Mouse (Mus musculus) cerebellum, adult 11 months (tissue): ENCODE data around the gene Bmpr1b.

Experiments
- DNase-seq: peaks from one replicate; pipeline ENCODE4 v3.0.0; 2022

Bmpr1b gene

GRCm38 (mm10) chr3:142106227-142106626 lies 63.0 kb downstream of the Bmpr1b start:
- DNase-seq, result no peak

- no peak for DNase-seq
Observed at GRCm38 (mm10) chr3:142104027-142104805, 65.0 kb downstream of the Bmpr1b start.

- no peak for DNase-seq
Observed at GRCm38 (mm10) chr3:142103622-142104021, 65.6 kb downstream of the Bmpr1b start.

GRCm38 (mm10) chr3:142099151-142099550 lies 70.1 kb downstream of the Bmpr1b start:
- no peak for DNase-seq

- DNase-seq, result no peak
Observed at GRCm38 (mm10) chr3:142094049-142094448, 75.2 kb downstream of the Bmpr1b start.

GRCm38 (mm10) chr3:142089684-142090083 lies 79.5 kb downstream of the Bmpr1b start:
- no peak for DNase-seq

GRCm38 (mm10) chr3:142085938-142086337 lies 83.3 kb downstream of the Bmpr1b start:
- DNase-seq, result no peak

- DNase-seq, result no peak
Observed at GRCm38 (mm10) chr3:142084091-142084490, 85.1 kb downstream of the Bmpr1b start.

- no peak for DNase-seq
Observed at GRCm38 (mm10) chr3:142077723-142078302, 91.4 kb downstream of the Bmpr1b start.

- DNase-seq, result no peak
Observed at GRCm38 (mm10) chr3:142071601-142072000, 97.6 kb downstream of the Bmpr1b start.

- DNase-seq, result no peak
Observed at GRCm38 (mm10) chr3:142066792-142067346, 102.4 kb downstream of the Bmpr1b start.

- DNase-seq, result no peak
Observed at GRCm38 (mm10) chr3:142065111-142065510, 104.1 kb downstream of the Bmpr1b start.

- no peak for DNase-seq
Observed at GRCm38 (mm10) chr3:142063536-142064226, 105.5 kb downstream of the Bmpr1b start.

- no peak for DNase-seq
Observed at GRCm38 (mm10) chr3:142061267-142061666, 108.0 kb downstream of the Bmpr1b start.

GRCm38 (mm10) chr3:142059890-142060289 lies 109.3 kb downstream of the Bmpr1b start:
- DNase-seq, result no peak

- no peak for DNase-seq
Observed at GRCm38 (mm10) chr3:142050681-142051080, 118.5 kb downstream of the Bmpr1b start.

GRCm38 (mm10) chr3:142049610-142050009 lies 119.6 kb downstream of the Bmpr1b start:
- no peak for DNase-seq

GRCm38 (mm10) chr3:142049093-142049492 lies 120.1 kb downstream of the Bmpr1b start:
- DNase-seq, result no peak

GRCm38 (mm10) chr3:142048493-142048892 lies 120.7 kb downstream of the Bmpr1b start:
- DNase-seq, result no peak

GRCm38 (mm10) chr3:142043463-142043862 lies 125.8 kb downstream of the Bmpr1b start:
- DNase-seq, result no peak

GRCm38 (mm10) chr3:142043006-142043405 lies 126.2 kb downstream of the Bmpr1b start:
- no peak for DNase-seq

GRCm38 (mm10) chr3:142040345-142040744 lies 128.9 kb downstream of the Bmpr1b start:
- DNase-seq, result no peak

GRCm38 (mm10) chr3:142034160-142034559 lies 135.1 kb downstream of the Bmpr1b start:
- no peak for DNase-seq

- no peak for DNase-seq
Observed at GRCm38 (mm10) chr3:142019716-142020115, 149.5 kb downstream of the Bmpr1b start.
